Mouse (Mus musculus): Measurements from ENCODE around the gene Shroom3. TPM values are rescaled to one million over a fixed set of nuclear protein-coding genes. Genes with fewer than 3 reads are reported as not detected.

Shroom3 gene
- total and polyA plus RNA-seq, 3 experiments = 0.04 to 0.11 TPM; not detected in 1

GRCm38 (mm10) chr5:92857177-92857576, 173.9 kb downstream of the Shroom3 start:
- H3K9ac ChIP-seq (ENCODE audit: insufficient read depth, low read depth) = no peak overlapping the region
- dilution Hi-C loops (cut with MboI; ENCODE audit: extremely low pct_ligation_motif_present, extremely low pct_unique_long_range_greater_than_20kb, low sequenced_read_pairs) (no loop called here), in situ Hi-C loops (cut with MboI; ENCODE audit: low pct_ligation_motif_present, low pct_unique_long_range_greater_than_20kb, low sequenced_read_pairs) (no loop called here)
- no peaks in the 10 kb centered on the region for H3K36me3 ChIP-seq (replicated peaks in 1 of 2; ENCODE audit: control insufficient read depth in 1 of 2, insufficient read depth in 1 of 2, low read length in 1 of 2)
- H3K27me3 ChIP-seq (replicated peaks) = no peaks in the 10 kb centered on the region
- 0 out of 4 replicates have a peak, but pooled peaks cover 0 to 3% of the 10 kb centered on the region in 2 experiments for H3K4me1 ChIP-seq (ENCODE audit: control insufficient read depth in 1 of 2, insufficient read depth in 2 of 2)
- no peaks in the 10 kb centered on the region for H3K9me3 ChIP-seq (replicated peaks; ENCODE audit: low read length)
- no peak overlapping the region for H3K27ac ChIP-seq (ENCODE audit: insufficient read depth, low read depth)
- DNase-seq (ENCODE audit: extremely low read depth) = no peak
- no peaks in the 10 kb centered on the region for H3K79me2 ChIP-seq (replicated peaks; ENCODE audit: control insufficient read depth, extremely low read depth, insufficient read depth, poor library complexity, severe bottlenecking)
- no peak overlapping the region for H3K4me3 ChIP-seq (replicated peaks in 1 of 3; ENCODE audit: low read depth in 2 of 3, low read length in 2 of 3, poor library complexity in 1 of 3)
- no peak overlapping the region for H3K4me2 ChIP-seq (ENCODE audit: insufficient read depth, low read depth, poor library complexity, severe bottlenecking)
- TF ChIP-seq POLR2A (IDR thresholded peaks at IDR 0.05; ENCODE audit: low read depth, low read length) = no peak
- no peak for TF ChIP-seq E2F4 (IDR thresholded peaks at IDR 0.05; ENCODE audit: insufficient replicate concordance, low read depth, low read length)
- TF ChIP-seq ZKSCAN1 (IDR thresholded peaks at IDR 0.05; ENCODE audit: borderline replicate concordance, low read depth, low read length) = no peak
- TF ChIP-seq UBTF (IDR thresholded peaks at IDR 0.05; ENCODE audit: low read depth, low read length) = no peak
- TF ChIP-seq GABPA (IDR thresholded peaks at IDR 0.05; ENCODE audit: insufficient replicate concordance, low read depth, low read length) = no peak
- no peak for TF ChIP-seq JUND (conservative IDR thresholded peaks at IDR 0.05; ENCODE audit: low read depth, low read length)
- no peak for TF ChIP-seq MAFK (IDR thresholded peaks at IDR 0.05; ENCODE audit: insufficient replicate concordance, low read length)
- TF ChIP-seq USF1 (IDR thresholded peaks at IDR 0.05; ENCODE audit: low read depth, low read length) = no peak
- no peak for TF ChIP-seq IRF4 (IDR thresholded peaks at IDR 0.05; ENCODE audit: low read depth, low read length)
- TF ChIP-seq NELFE (IDR thresholded peaks at IDR 0.05; ENCODE audit: low read depth, low read length) = no peak

GRCm38 (mm10) chr5:92858104-92858503, 174.9 kb downstream of the Shroom3 start:
- Histone ChIP-seq H3K36me3 (replicated peaks in 1 of 2; ENCODE audit: control insufficient read depth in 1 of 2, insufficient read depth in 1 of 2, low read length in 1 of 2) (no peaks in the 10 kb centered on the region), H3K9me3 (replicated peaks; ENCODE audit: low read length) (no peaks in the 10 kb centered on the region), H3K79me2 (replicated peaks; ENCODE audit: control insufficient read depth, extremely low read depth, insufficient read depth, poor library complexity, severe bottlenecking) (no peaks in the 10 kb centered on the region), H3K27me3 (replicated peaks) (no peaks in the 10 kb centered on the region), H3K9ac (ENCODE audit: insufficient read depth, low read depth) (no peak overlapping the region), H3K27ac (ENCODE audit: insufficient read depth, low read depth) (no peak overlapping the region), H3K4me2 (ENCODE audit: insufficient read depth, low read depth, poor library complexity, severe bottlenecking) (no peak overlapping the region), H3K4me1 (ENCODE audit: control insufficient read depth in 1 of 2, insufficient read depth in 2 of 2) (0 out of 4 replicates have a peak, but pooled peaks cover 0 to 3% of the 10 kb centered on the region in 2 experiments), H3K4me3 (replicated peaks in 1 of 3; ENCODE audit: low read depth in 2 of 3, low read length in 2 of 3, poor library complexity in 1 of 3) (no peak overlapping the region)
- in situ Hi-C loops (cut with MboI; ENCODE audit: low pct_ligation_motif_present, low pct_unique_long_range_greater_than_20kb, low sequenced_read_pairs) (no loop called here), dilution Hi-C loops (cut with MboI; ENCODE audit: extremely low pct_ligation_motif_present, extremely low pct_unique_long_range_greater_than_20kb, low sequenced_read_pairs) (no loop called here)
- no peak for DNase-seq (ENCODE audit: extremely low read depth)
- TF ChIP-seq NELFE (IDR thresholded peaks at IDR 0.05; ENCODE audit: low read depth, low read length) (no peak), ETS1 (conservative IDR thresholded peaks at IDR 0.05; ENCODE audit: low read depth, low read length) (no peak), EP300 (IDR thresholded peaks at IDR 0.05; ENCODE audit: low read length) (no peak), MYC (IDR thresholded peaks at IDR 0.05; ENCODE audit: low read depth, low read length) (no peak), BHLHE40 (IDR thresholded peaks at IDR 0.05; ENCODE audit: low read depth, low read length) (no peak), CTCF (conservative IDR thresholded peaks at IDR 0.05 in 1 of 2, IDR thresholded peaks at IDR 0.05 in 1 of 2; ENCODE audit: low read depth in 2 of 2, low read length in 2 of 2) (no peak), MAZ (IDR thresholded peaks at IDR 0.05; ENCODE audit: low read depth, low read length) (no peak), SIN3A (IDR thresholded peaks at IDR 0.05; ENCODE audit: low read length) (no peak), MAFK (IDR thresholded peaks at IDR 0.05; ENCODE audit: insufficient replicate concordance, low read length) (no peak), MAX (IDR thresholded peaks at IDR 0.05; ENCODE audit: low read length) (no peak), E2F4 (IDR thresholded peaks at IDR 0.05; ENCODE audit: insufficient replicate concordance, low read depth, low read length) (no peak), ZNF384 (IDR thresholded peaks at IDR 0.05; ENCODE audit: low read depth, low read length) (no peak), POLR2A (IDR thresholded peaks at IDR 0.05; ENCODE audit: low read depth, low read length) (no peak), PAX5 (IDR thresholded peaks at IDR 0.05; ENCODE audit: low read length) (no peak), JUND (conservative IDR thresholded peaks at IDR 0.05; ENCODE audit: low read depth, low read length) (no peak), USF2 (conservative IDR thresholded peaks at IDR 0.05; ENCODE audit: low read depth, low read length) (no peak), UBTF (IDR thresholded peaks at IDR 0.05; ENCODE audit: low read depth, low read length) (no peak), CHD2 (IDR thresholded peaks at IDR 0.05; ENCODE audit: low read length) (no peak)
